Mouse (Mus musculus) megakaryocyte, embryonic 14.5 days (primary cell): ENCODE results near the gene Rbm25.

ENCODE experiments used
- FLI1 ChIP-seq: IDR thresholded peaks from 2 replicates; pipeline ENCODE4 v1.6.1; 2012; ENCODE audit warnings: low read length, inconsistent platforms, mixed read lengths
- GATA1 ChIP-seq: IDR thresholded peaks from 3 replicates; pipeline ENCODE4 v1.6.1; 2012; ENCODE audit warnings: mixed read lengths, low read length, inconsistent platforms, borderline replicate concordance

DNA sequence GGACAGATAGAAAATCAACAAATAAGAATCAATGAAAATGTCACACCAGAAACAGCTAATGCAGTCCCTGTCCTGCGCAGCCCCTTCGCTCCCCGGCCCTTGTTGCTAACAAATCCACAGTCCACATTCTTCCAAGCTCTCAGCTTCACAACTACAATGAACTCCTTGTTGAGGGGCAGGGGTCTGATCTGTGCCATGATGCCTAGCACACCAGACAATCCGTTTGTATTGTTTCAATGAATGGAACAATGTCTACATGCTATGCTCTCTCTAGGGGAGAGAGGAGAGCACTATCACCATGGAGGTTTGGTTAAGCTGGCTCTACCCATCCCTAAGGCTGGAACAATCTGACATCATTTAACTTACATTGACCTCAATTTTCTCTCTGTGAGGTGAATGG lies 48.3 kb upstream of the Rbm25 start:
- TF ChIP-seq GATA1: no peak
- no peak for TF ChIP-seq FLI1
